Mouse (Mus musculus) midbrain, embryonic 12.5 days (tissue): ENCODE measurements around the gene Pip5k1a. TPM values are rescaled to one million over a fixed set of nuclear protein-coding genes. Genes with fewer than 3 reads are reported as not detected.
"Not testable (repeated sequence)": the region's sequence is repeated elsewhere in the genome, so short reads cannot be mapped to it uniquely, and the experiment has no call there.

Source experiments
- ATAC-seq: fragments of 200-750 bp; cut with Nextera tagmentation; 2 replicates; pipeline ENCODE4 v1.8.0; 2017; ENCODE audit warnings: low read depth, moderate TSS enrichment, moderate library complexity; ENCODE audit not compliant: low FRiP score
- H3K27ac ChIP-seq: fragments of 300-500 bp; sonication (generic); replicated peaks from 2 replicates; pipeline ENCODE4 v1.5.1; 2016; ENCODE audit warnings: mild to moderate bottlenecking
- H3K27me3 ChIP-seq: fragments of 300-500 bp; sonication (generic); 2 replicates; pipeline ENCODE4 v1.6.1; 2016; ENCODE audit warnings: mild to moderate bottlenecking
- H3K36me3 ChIP-seq: fragments of 300-500 bp; sonication (generic); 2 replicates; pipeline ENCODE4 v1.6.1; 2016
- H3K4me1 ChIP-seq: fragments of 300-500 bp; sonication (generic); 2 replicates; pipeline ENCODE4 v1.6.1; 2016
- H3K4me2 ChIP-seq: fragments of 300-500 bp; sonication (generic); replicated peaks from 2 replicates; pipeline ENCODE4 v1.6.1; 2016; ENCODE audit warnings: mild to moderate bottlenecking, moderate library complexity
- H3K4me3 ChIP-seq: fragments of 300-500 bp; sonication (generic); 2 replicates; pipeline ENCODE4 v1.5.1; 2016; ENCODE audit warnings: mild to moderate bottlenecking
- H3K9ac ChIP-seq: fragments of 300-500 bp; sonication (generic); replicated peaks from 2 replicates; pipeline ENCODE4 v1.6.1; 2016; ENCODE audit warnings: mild to moderate bottlenecking, moderate library complexity
- H3K9me3 ChIP-seq: fragments of 300-500 bp; sonication (generic); 2 replicates; pipeline ENCODE4 v1.6.1; 2016; ENCODE audit warnings: mild to moderate bottlenecking
- WGBS: fragments of 180-500 bp; shearing (Covaris S2); methylation state at CpG from one replicate; pipeline ENCODE4 v1.1.7; 2016; 5-methylcytosine and 5-hydroxymethylcytosine counted together
- polyA plus RNA-seq: library from polyadenylated mRNA; unstranded; fragments of >200 nt; fragmentation: Nextera tagmentation; extraction: Ambion mirVana; gene quantifications from 2 replicates; pipeline ENCODE4 v1.2.1, GENCODE M21; 2016

The Pip5k1a gene
- polyA plus RNA-seq, 1 experiment from 2014 or later: 20.5 TPM

DNA sequence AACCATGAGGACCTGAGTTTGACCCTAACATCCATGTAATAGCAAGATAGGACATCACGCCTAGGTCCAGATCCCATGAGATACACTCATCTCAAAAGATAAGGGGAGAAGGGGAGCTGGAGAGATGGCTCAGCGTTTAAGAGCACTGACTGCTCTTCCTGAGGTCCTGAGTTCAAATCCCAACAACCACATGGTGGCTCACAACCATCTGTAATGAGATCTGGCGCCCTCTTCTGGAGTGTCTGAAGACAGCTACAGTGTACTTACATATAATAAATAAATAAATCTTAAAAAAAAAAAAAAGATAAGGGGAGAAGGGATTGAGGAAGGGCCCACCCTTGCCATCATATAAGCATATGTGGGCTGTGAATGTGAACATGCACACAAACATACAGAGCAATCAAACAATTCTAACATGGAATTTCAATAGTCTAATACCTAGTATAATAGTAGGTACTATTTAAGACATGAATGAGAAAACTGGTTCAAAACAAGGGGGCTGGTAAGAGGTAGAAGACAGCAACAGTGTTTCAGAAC, 77.4 kb downstream of the Pip5k1a start:
- H3K27ac ChIP-seq, H3K4me2 ChIP-seq, H3K27me3 ChIP-seq, H3K9me3 ChIP-seq, ATAC-seq, H3K4me3 ChIP-seq, H3K4me1 ChIP-seq, H3K9ac ChIP-seq: not testable (repeated sequence)
- peaks cover 46% of the 10 kb centered on the region for H3K36me3 ChIP-seq
- 76% methylated on average over 3 of the region's 3 CpGs for WGBS

DNA sequence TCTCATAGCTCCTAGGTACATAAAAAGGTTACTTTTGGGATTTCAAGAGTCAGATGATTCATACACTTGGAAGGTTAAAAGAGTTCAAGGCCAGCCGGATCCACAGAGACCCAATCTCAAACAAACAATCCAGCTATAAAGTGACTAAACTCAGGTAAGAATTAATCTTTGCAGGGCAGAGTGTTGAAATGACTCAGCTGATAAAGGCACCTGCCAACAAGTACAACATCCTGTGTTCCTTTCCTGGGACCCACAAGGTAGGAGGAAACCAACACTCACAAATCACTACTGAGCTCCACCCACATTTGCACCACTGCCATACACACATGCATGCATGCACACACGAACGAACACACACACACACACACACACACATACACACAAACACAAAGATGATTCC, 78.1 kb downstream of the Pip5k1a start:
- Histone ChIP-seq H3K4me3 (no peak overlapping the region), H3K27ac (no peak overlapping the region), H3K4me2 (no peak overlapping the region), H3K27me3 (no peaks in the 10 kb centered on the region), H3K9ac (no peak overlapping the region), H3K36me3 (peaks cover 39% of the 10 kb centered on the region), H3K4me1 (peaks cover 6% of the 10 kb centered on the region; the same call in 1 of the 2 replicates), H3K9me3 (no peaks in the 10 kb centered on the region)
- 93% methylated on average over 3 of the region's 3 CpGs for whole genome bisulfite sequencing
- no peak for ATAC-seq

- Histone ChIP-seq H3K36me3 (peaks cover 30% of the 10 kb centered on the region), H3K9ac (no peak overlapping the region), H3K4me2 (no peak overlapping the region), H3K4me3 (no peak overlapping the region), H3K9me3 (no peaks in the 10 kb centered on the region), H3K4me1 (peaks cover 6% of the 10 kb centered on the region; the same call in 1 of the 2 replicates), H3K27ac (peak overlapping the region; percentile 7), H3K27me3 (no peaks in the 10 kb centered on the region)
- no peak for ATAC-seq
- 75% methylated on average over 5 of the region's 5 CpGs for WGBS
These were observed 79.0 kb downstream of the Pip5k1a start for GRCm38 (mm10) chr3:95027701-95028100.

GRCm38 (mm10) chr3:95027057-95027645, 79.6 kb downstream of the Pip5k1a start:
- 64% methylated on average over 5 of the region's 5 CpGs for WGBS
- Histone ChIP-seq H3K4me3 (no peak overlapping the region), H3K36me3 (peaks cover 25% of the 10 kb centered on the region), H3K4me2 (no peak overlapping the region), H3K9ac (no peak overlapping the region), H3K27ac (peak overlapping the region; percentile 7; the same call in 1 of the 2 replicates), H3K27me3 (no peaks in the 10 kb centered on the region), H3K9me3 (no peaks in the 10 kb centered on the region), H3K4me1 (peaks cover 6% of the 10 kb centered on the region; the same call in 1 of the 2 replicates)
- ATAC-seq: no peak

GRCm38 (mm10) chr3:95025202-95025601, 81.5 kb downstream of the Pip5k1a start:
- H3K4me1 ChIP-seq: peaks cover 6% of the 10 kb centered on the region; the same call in 1 of the 2 replicates
- no peaks in the 10 kb centered on the region for H3K9me3 ChIP-seq
- H3K27ac ChIP-seq: no peak overlapping the region
- H3K36me3 ChIP-seq: 0 out of 2 replicates have a peak, but pooled peaks cover 11% of the 10 kb centered on the region
- H3K27me3 ChIP-seq: no peaks in the 10 kb centered on the region
- H3K4me3 ChIP-seq: no peak overlapping the region
- no peak for ATAC-seq
- no peak overlapping the region for H3K4me2 ChIP-seq
- 52% methylated on average over 5 of the region's 5 CpGs for WGBS
- H3K9ac ChIP-seq: no peak overlapping the region

DNA sequence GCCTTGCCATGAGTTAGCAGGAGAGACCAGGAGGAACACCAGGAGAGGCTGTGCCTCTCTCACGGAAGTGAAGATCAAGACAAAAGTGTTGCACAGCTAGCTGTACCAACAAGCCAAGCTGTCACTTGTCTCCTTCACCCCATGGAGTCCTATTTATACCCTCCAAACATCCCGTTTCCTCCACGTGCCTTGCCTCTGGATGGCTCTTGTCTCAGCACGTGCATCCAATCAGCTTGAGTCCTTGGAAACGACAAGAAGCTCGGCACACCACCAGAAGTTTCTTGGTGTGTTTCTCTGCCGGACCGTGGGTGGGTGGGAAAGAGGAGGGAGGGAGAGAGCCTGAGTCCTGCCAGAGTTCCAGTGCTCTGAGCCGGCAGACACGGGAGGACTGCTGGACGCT, 82.2 kb downstream of the Pip5k1a start:
- ATAC-seq: no peak
- Histone ChIP-seq H3K9ac (no peak overlapping the region), H3K9me3 (no peaks in the 10 kb centered on the region), H3K27ac (no peak overlapping the region; the same call in 1 of the 2 replicates), H3K36me3 (0 out of 2 replicates have a peak, but pooled peaks cover 6% of the 10 kb centered on the region), H3K4me1 (peaks cover 6% of the 10 kb centered on the region; the same call in 1 of the 2 replicates), H3K4me2 (no peak overlapping the region), H3K27me3 (no peaks in the 10 kb centered on the region), H3K4me3 (no peak overlapping the region)
- WGBS: 33% methylated on average over 11 of the region's 11 CpGs

DNA sequence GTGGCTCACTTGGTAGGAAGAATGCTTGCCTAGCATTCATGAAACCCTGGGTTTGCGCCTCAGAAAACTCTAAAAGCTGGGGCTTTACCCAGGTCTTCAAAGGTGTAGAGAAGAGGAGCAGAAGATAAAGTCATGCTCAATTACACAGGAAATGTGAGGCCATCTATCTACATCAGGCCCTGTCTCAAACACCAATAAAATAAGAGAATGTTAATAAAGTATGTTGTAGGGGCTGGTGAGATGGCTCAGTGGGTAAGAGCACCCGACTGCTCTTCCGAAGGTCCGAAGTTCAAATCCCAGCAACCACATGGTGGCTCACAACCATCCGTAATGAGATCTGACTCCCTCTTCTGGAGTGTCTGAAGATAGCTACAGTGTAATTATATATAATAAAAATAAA, 85.8 kb downstream of the Pip5k1a start:
- peaks cover 14% of the 10 kb centered on the region for H3K4me1 ChIP-seq
- not testable (repeated sequence) for H3K9ac ChIP-seq, H3K27ac ChIP-seq, H3K36me3 ChIP-seq, H3K9me3 ChIP-seq, H3K27me3 ChIP-seq, H3K4me2 ChIP-seq, ATAC-seq, H3K4me3 ChIP-seq
- WGBS: 97% methylated on average over 5 of the region's 5 CpGs

DNA sequence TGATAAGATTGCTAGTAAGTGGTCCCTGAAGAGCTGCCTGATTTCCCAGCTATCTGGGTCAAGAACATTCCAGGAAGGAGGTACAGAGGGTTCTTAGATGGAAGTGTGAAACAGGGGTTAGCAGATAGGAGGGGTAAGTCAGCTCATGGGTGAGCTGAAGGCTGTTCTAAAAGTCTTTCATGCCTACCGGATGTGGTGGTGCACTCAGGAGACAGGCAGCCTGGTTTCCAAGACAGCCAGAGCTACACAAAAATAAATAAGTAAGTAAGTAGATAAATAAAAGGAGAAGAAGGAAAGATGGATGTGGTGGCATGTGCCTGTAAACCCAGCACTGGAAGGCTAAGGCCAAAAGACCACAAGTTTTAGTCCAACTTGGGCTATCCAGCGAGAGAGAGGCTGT, 88.0 kb downstream of the Pip5k1a start:
- H3K4me1 ChIP-seq: peaks cover 17% of the 10 kb centered on the region
- no peaks in the 10 kb centered on the region for H3K27me3 ChIP-seq
- H3K36me3 ChIP-seq: 0 out of 2 replicates have a peak, but pooled peaks cover 4% of the 10 kb centered on the region
- H3K9me3 ChIP-seq: no peaks in the 10 kb centered on the region
- H3K27ac ChIP-seq: no peak overlapping the region
- ATAC-seq: no peak
- no peak overlapping the region for H3K9ac ChIP-seq
- WGBS: 85% methylated on average over 2 of the region's 2 CpGs
- H3K4me3 ChIP-seq: no peak overlapping the region
- no peak overlapping the region for H3K4me2 ChIP-seq

DNA sequence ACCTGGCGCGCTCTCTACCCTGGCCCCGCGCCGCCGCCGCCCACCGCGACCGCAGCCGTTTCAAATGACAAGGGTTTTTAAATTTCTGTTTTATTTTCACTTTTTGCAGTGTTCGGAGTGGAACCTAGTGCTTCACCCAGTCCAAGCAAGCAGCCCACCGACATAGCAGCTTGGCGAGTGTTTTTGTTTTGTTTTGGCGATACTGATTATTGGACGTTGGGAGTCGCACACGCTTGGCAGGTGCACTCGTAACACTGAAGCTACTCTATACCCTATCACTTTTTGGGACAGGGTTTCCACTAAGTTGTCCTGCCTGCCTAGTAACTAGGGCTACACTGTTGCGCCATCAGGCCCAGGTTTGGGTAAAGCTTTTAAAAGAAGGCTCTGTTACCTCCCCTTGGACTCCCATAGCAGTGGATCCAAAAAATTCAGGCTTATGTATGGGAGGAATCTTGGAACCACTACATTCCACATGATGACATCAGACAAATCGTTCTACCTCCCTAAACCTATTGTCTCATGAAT, 90.1 kb downstream of the Pip5k1a start:
- 6% methylated on average over 21 of the region's 21 CpGs for WGBS
- H3K9me3 ChIP-seq: no peaks in the 10 kb centered on the region
- H3K4me1 ChIP-seq: peaks cover 26% of the 10 kb centered on the region
- peaks cover 11% of the 10 kb centered on the region for H3K36me3 ChIP-seq
- ATAC-seq: no peak
- H3K27ac ChIP-seq: peak overlapping the region; percentile 88
- no peaks in the 10 kb centered on the region for H3K27me3 ChIP-seq
- peak overlapping the region; percentile 84 for H3K4me2 ChIP-seq
- peak overlapping the region; percentile 88 for H3K4me3 ChIP-seq
- H3K9ac ChIP-seq: peak overlapping the region; percentile 59

GRCm38 (mm10) chr3:95015891-95016531, 90.7 kb downstream of the Pip5k1a start:
- Histone ChIP-seq H3K36me3 (peaks cover 17% of the 10 kb centered on the region), H3K4me2 (peak overlapping the region; percentile 84), H3K4me3 (peak overlapping the region; percentile 88), H3K4me1 (peaks cover 26% of the 10 kb centered on the region), H3K9me3 (no peaks in the 10 kb centered on the region), H3K27ac (peak overlapping the region; percentile 88), H3K9ac (peak overlapping the region; percentile 59), H3K27me3 (no peaks in the 10 kb centered on the region)
- ATAC-seq: peak; percentile 57
- under 1% methylated on average over 40 of the region's 40 CpGs for WGBS

DNA sequence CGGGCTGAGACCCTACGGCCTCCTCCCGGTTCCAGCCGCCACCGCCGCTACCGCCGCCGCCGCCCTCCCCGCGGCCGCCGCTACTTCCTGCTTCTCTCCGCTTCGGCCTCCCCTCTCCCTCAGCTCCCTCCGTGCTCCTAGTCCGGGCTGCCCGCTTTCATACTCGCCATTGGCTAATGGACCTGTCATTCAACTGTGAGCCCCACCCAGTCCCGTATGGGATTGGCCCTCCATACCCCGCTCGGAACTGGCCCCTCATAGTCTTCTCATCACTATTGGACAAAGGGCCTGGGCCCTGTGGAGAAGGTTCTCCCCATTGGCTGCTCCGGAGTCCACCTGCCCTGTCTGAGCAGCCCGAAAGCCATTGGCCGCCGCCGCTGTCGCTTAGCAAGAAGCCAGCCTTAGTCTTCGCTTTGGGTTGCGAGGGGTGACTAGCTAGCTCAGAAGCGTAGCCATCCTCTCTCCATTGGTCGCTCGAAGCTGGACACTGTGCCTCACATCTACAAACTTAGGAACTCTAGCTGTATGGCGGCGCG, 91.3 kb downstream of the Pip5k1a start, which contains the start of gene Zfp687:
TSS of gene Zfp687 (minus strand) at position 112 of the 536 bp plus-strand sequence.
- WGBS: under 1% methylated on average over 29 of the region's 37 CpGs
- Histone ChIP-seq H3K36me3 (peaks cover 21% of the 10 kb centered on the region), H3K4me3 (peak within 1 kb of the TSS; percentile 88), H3K27ac (peak within 1 kb of the TSS; percentile 88), H3K27me3 (no peaks in the 10 kb centered on the region), H3K4me1 (peaks cover 26% of the 10 kb centered on the region), H3K4me2 (peak within 1 kb of the TSS; percentile 95), H3K9me3 (no peaks in the 10 kb centered on the region), H3K9ac (peak within 1 kb of the TSS; percentile 87)
- peak; percentile 99 for ATAC-seq
